18 mouse cellular contexts compared by ENCODE assay signal in genomic region chr4:98057721-98058120, GRCm38 (mm10).
"Had no signal": no experiment of that assay in that cellular context is flagged by ENCODE, and none has a peak within 500 bp of the region (broad histone marks: within the 10 kb centered on the region; RNA-seq: fewer than 3 reads in every experiment).

No protein-coding gene starts in this region.

- DNase-seq: kidney, postnatal 36 days; left cerebral cortex, postnatal 4 days; liver, postnatal 0 days; lung, embryonic 14.5 days; right cerebral cortex, adult 18-20 months; right cerebral cortex, postnatal 14 days; right cerebral cortex, postnatal 4 days; spleen, adult 18-20 months; thymus, postnatal 25 days had no signal

- H3K27ac ChIP-seq: limb, embryonic 12.5 days; limb, embryonic 15.5 days; liver, embryonic 14.5 days; macrophage; midbrain, embryonic 12.5 days; midbrain, embryonic 15.5 days; neural tube, embryonic 12.5 days; neural tube, embryonic 15.5 days; stomach, embryonic 15.5 days had no signal

- H3K4me3 ChIP-seq: limb, embryonic 12.5 days; limb, embryonic 15.5 days; midbrain, embryonic 12.5 days; midbrain, embryonic 15.5 days; neural tube, embryonic 12.5 days; neural tube, embryonic 15.5 days; stomach, embryonic 15.5 days had no signal
